Mouse (Mus musculus): Measurements from ENCODE around the gene Plekhg5.

DNA sequence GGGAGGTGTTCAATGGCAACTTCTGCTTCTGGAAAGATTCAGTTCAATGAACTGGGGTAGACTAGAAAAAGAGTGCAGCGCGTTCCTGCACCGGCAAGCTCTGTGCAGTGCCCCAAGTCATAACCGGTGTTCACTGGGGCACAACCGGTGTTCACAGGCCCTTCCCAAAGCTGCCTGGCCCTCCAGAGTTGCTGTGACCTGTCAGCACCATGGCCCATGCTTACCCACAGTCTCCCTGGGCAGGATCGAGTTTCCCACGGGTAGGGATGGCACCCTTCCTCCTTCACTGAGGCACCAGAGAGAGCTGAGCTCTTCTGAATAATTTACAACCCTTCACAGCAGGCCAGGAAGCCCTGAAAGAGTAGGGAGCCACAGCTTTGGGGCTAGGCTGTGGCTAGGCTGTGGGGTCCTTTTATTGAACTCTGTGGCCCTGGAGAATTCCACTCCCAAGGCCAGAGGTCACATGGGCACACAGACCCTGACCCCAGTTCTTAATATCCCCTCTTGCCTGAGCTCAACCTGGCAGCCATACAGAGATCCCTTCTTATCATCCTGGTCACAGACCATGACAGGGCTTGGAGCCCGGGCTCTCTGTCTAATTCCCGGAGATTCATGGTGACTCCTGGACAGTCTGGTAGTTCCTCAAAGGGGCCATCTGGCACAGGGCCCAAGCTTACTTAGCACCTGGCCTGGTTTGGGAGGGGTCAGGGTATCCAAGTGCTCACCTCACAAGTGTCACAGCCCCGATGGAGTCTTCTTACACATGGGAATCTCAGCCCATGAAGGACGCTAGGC is 73.9 kb downstream of the Plekhg5 start:
- no peak for TF ChIP-seq CTCF (IDR thresholded peaks at IDR 0.05; ENCODE audit: borderline replicate concordance, insufficient read depth, low read depth, low read length)
- TF ChIP-seq POLR2A (IDR thresholded peaks at IDR 0.05; ENCODE audit: borderline replicate concordance, insufficient read depth, low read length): no peak

Measured in cerebellum, adult 2 months (tissue).